Mouse (Mus musculus) midbrain, embryonic 14.5 days (tissue): ENCODE data around the gene Unc45a. TPM values are rescaled to one million over a fixed set of nuclear protein-coding genes. Genes with fewer than 3 reads are reported as not detected.

Experiments
- ATAC-seq: fragments of 200-750 bp; cut with Nextera tagmentation; 2 replicates; pipeline ENCODE4 v1.8.0; 2017; ENCODE audit warnings: moderate number of reproducible peaks, moderate library complexity; ENCODE audit not compliant: low FRiP score, low TSS enrichment
- DNase-seq: peaks from one replicate; pipeline ENCODE4 v3.0.0-alpha.2; 2015
- H3K27ac ChIP-seq: fragments of 300-500 bp; sonication (generic); replicated peaks from 2 replicates; pipeline ENCODE4 v1.5.1; 2014; ENCODE audit warnings: mild to moderate bottlenecking, low read depth, low read length, moderate library complexity
- H3K27me3 ChIP-seq: fragments of 300-500 bp; sonication (generic); 2 replicates; pipeline ENCODE4 v1.6.1; 2014; ENCODE audit warnings: low read length, control low read depth, mixed read lengths; ENCODE audit not compliant: control insufficient read depth, insufficient read depth
- H3K36me3 ChIP-seq: fragments of 300-500 bp; sonication (generic); 2 replicates; pipeline ENCODE4 v1.6.1; 2014; ENCODE audit warnings: low read length, control low read depth; ENCODE audit not compliant: control insufficient read depth, insufficient read depth
- H3K4me1 ChIP-seq: fragments of 300-500 bp; sonication (generic); 2 replicates; pipeline ENCODE4 v1.6.1; 2014; ENCODE audit warnings: mild to moderate bottlenecking, antibody characterized with exemption, low read length, control low read depth; ENCODE audit not compliant: control insufficient read depth, insufficient read depth
- H3K4me2 ChIP-seq: fragments of 300-500 bp; sonication (generic); 2 replicates; pipeline ENCODE4 v1.6.1; 2014; ENCODE audit warnings: mild to moderate bottlenecking, low read length, moderate library complexity
- H3K4me3 ChIP-seq: fragments of 300-500 bp; sonication (generic); replicated peaks from 2 replicates; pipeline ENCODE4 v1.5.1; 2014; ENCODE audit warnings: low read depth, low read length
- H3K9ac ChIP-seq: fragments of 300-500 bp; sonication (generic); replicated peaks from 2 replicates; pipeline ENCODE4 v1.6.1; 2014; ENCODE audit warnings: mild to moderate bottlenecking, low read length, moderate library complexity
- H3K9me3 ChIP-seq: fragments of 300-500 bp; sonication (generic); 2 replicates; pipeline ENCODE4 v1.6.1; 2016; ENCODE audit warnings: low read length, control low read depth, mixed read lengths; ENCODE audit not compliant: control insufficient read depth
- WGBS: fragments of 180-500 bp; shearing (Covaris S2); extraction: QIAGEN DNeasy Blood & Tissue Kit; methylation state at CpG from one replicate; pipeline ENCODE4 v1.1.7; 2014; 5-methylcytosine and 5-hydroxymethylcytosine counted together
- polyA plus RNA-seq: library from polyadenylated mRNA; unstranded; fragments of >200 nt; fragmentation: Nextera tagmentation; extraction: Ambion mirVana; gene quantifications from 2 replicates; pipeline ENCODE4 v1.2.1, GENCODE M21; 2014

Gene Unc45a
- 42.7 and 43.7 TPM in 2 replicates for polyA plus RNA-seq

GRCm38 (mm10) chr7:80340793-80341192 is at the start of gene Unc45a:
TSS of gene Unc45a (minus strand) at chr7:80341005.
- DNase-seq (peak; percentile 81), ATAC-seq (peak; percentile 60)
- H3K4me3 ChIP-seq, result peak within 1 kb of the TSS; percentile 58
- H3K4me2 ChIP-seq, result peak within 1 kb of the TSS; percentile 88
- peak within 1 kb of the TSS; percentile 91 for H3K27ac ChIP-seq
- H3K27me3 ChIP-seq, result no peaks in the 10 kb centered on the region
- H3K36me3 ChIP-seq, result peaks cover 15% of the 10 kb centered on the region
- H3K9ac ChIP-seq, result peak within 1 kb of the TSS; percentile 78
- 4% methylated on average over 11 of the region's 11 CpGs for WGBS
- H3K9me3 ChIP-seq, result no peaks in the 10 kb centered on the region
- peaks cover 35% of the 10 kb centered on the region for H3K4me1 ChIP-seq

GRCm38 (mm10) chr7:80387633-80388543 is 47.1 kb upstream of the Unc45a start, which contains the start of gene Fes:
TSS of gene Fes (minus strand) at chr7:80387946.
- Histone ChIP-seq H3K9me3 (no peaks in the 10 kb centered on the region), H3K27ac (no peak within 1 kb of the TSS), H3K27me3 (peaks cover 7% of the 10 kb centered on the region; the same call in 1 of the 2 replicates), H3K4me2 (peak within 1 kb of the TSS; percentile 21), H3K9ac (peak within 1 kb of the TSS; percentile 9), H3K4me3 (0 out of 2 replicates have a peak within 1 kb of the TSS, but pooled peaks have one; percentile 8), H3K4me1 (peaks cover 11% of the 10 kb centered on the region), H3K36me3 (peaks cover 34% of the 10 kb centered on the region)
- no peak for ATAC-seq
- DNase-seq, result peak; percentile 47
- WGBS, result 6% methylated on average over 33 of the region's 33 CpGs

GRCm38 (mm10) chr7:80387033-80387632 is 46.3 kb upstream of the Unc45a start:
- 0 out of 2 replicates have a peak overlapping the region, but pooled peaks have one; percentile 8 for H3K4me3 ChIP-seq
- H3K36me3 ChIP-seq, result peaks cover 27% of the 10 kb centered on the region
- H3K27me3 ChIP-seq, result peaks cover 7% of the 10 kb centered on the region; the same call in 1 of the 2 replicates
- 31% methylated on average over 17 of the region's 17 CpGs for WGBS
- no peak for ATAC-seq
- peak overlapping the region; percentile 21 for H3K4me2 ChIP-seq
- H3K9me3 ChIP-seq, result no peaks in the 10 kb centered on the region
- peak overlapping the region; percentile 9; the same call in 1 of the 2 replicates for H3K9ac ChIP-seq
- H3K27ac ChIP-seq, result no peak overlapping the region
- H3K4me1 ChIP-seq, result peaks cover 11% of the 10 kb centered on the region
- no peak for DNase-seq

- ATAC-seq (peak; percentile 63; the same call in 1 of the 2 replicates), DNase-seq (peak; percentile 94)
- no peak overlapping the region for H3K27ac ChIP-seq
- H3K9me3 ChIP-seq, result no peaks in the 10 kb centered on the region
- H3K4me2 ChIP-seq, result peak overlapping the region; percentile 21; the same call in 1 of the 2 replicates
- no peak overlapping the region for H3K4me3 ChIP-seq
- peaks cover 7% of the 10 kb centered on the region; the same call in 1 of the 2 replicates for H3K27me3 ChIP-seq
- peaks cover 20% of the 10 kb centered on the region for H3K36me3 ChIP-seq
- H3K4me1 ChIP-seq, result peaks cover 11% of the 10 kb centered on the region
- H3K9ac ChIP-seq, result no peak overlapping the region
- WGBS, result 38% methylated on average over 18 of the region's 18 CpGs
Observed at GRCm38 (mm10) chr7:80386235-80386930, 45.6 kb upstream of the Unc45a start.

- Histone ChIP-seq H3K9ac (no peak overlapping the region), H3K9me3 (no peaks in the 10 kb centered on the region), H3K4me3 (no peak overlapping the region), H3K4me2 (no peak overlapping the region), H3K36me3 (no peaks in the 10 kb centered on the region), H3K27me3 (peaks cover 7% of the 10 kb centered on the region; the same call in 1 of the 2 replicates), H3K27ac (no peak overlapping the region), H3K4me1 (peaks cover 6% of the 10 kb centered on the region)
- no peak for ATAC-seq
- 78% methylated on average over 11 of the region's 11 CpGs for whole genome bisulfite sequencing
- no peak for DNase-seq
Observed at GRCm38 (mm10) chr7:80382919-80383318, 42.1 kb upstream of the Unc45a start.

GRCm38 (mm10) chr7:80379531-80379930 is 38.7 kb upstream of the Unc45a start:
- no peaks in the 10 kb centered on the region for H3K27me3 ChIP-seq
- no peak overlapping the region for H3K4me3 ChIP-seq
- ATAC-seq (no peak), DNase-seq (no peak)
- WGBS, result 60% methylated on average over 13 of the region's 13 CpGs
- no peak overlapping the region for H3K27ac ChIP-seq
- no peak overlapping the region for H3K9ac ChIP-seq
- H3K36me3 ChIP-seq, result no peaks in the 10 kb centered on the region
- no peaks in the 10 kb centered on the region for H3K9me3 ChIP-seq
- H3K4me2 ChIP-seq, result no peak overlapping the region
- no peaks in the 10 kb centered on the region for H3K4me1 ChIP-seq

- WGBS, result 41% methylated on average over 6 of the region's 6 CpGs
- no peaks in the 10 kb centered on the region for H3K36me3 ChIP-seq
- ATAC-seq (no peak), DNase-seq (peak; percentile 79)
- H3K9me3 ChIP-seq, result no peaks in the 10 kb centered on the region
- no peak overlapping the region for H3K4me3 ChIP-seq
- no peak overlapping the region for H3K9ac ChIP-seq
- no peaks in the 10 kb centered on the region for H3K27me3 ChIP-seq
- H3K4me2 ChIP-seq, result no peak overlapping the region
- no peaks in the 10 kb centered on the region for H3K4me1 ChIP-seq
- no peak overlapping the region for H3K27ac ChIP-seq
Observed at GRCm38 (mm10) chr7:80377471-80377870, 36.7 kb upstream of the Unc45a start.

- 44% methylated on average over 10 of the region's 10 CpGs for WGBS
- Histone ChIP-seq H3K36me3 (no peaks in the 10 kb centered on the region), H3K9ac (no peak overlapping the region), H3K9me3 (no peaks in the 10 kb centered on the region), H3K4me3 (no peak overlapping the region), H3K27ac (no peak overlapping the region), H3K4me1 (no peaks in the 10 kb centered on the region), H3K4me2 (no peak overlapping the region), H3K27me3 (no peaks in the 10 kb centered on the region)
- DNase-seq (peak; percentile 58), ATAC-seq (no peak)
Observed at GRCm38 (mm10) chr7:80376192-80376591, 35.4 kb upstream of the Unc45a start.
